Comparison of ENCODE assay signal across 10 mouse cellular contexts in genomic region chr7:46508590-46509318, GRCm38 (mm10).
DNase-seq lines count a peak whose midpoint lies in the region; ATAC-seq and TF ChIP-seq lines count a peak whose summit lies in the region.
"Had no signal": no experiment of that assay in that cellular context is flagged by ENCODE, and none has a peak within 500 bp of the region (broad histone marks: within the 10 kb centered on the region; RNA-seq: fewer than 3 reads in every experiment).

No protein-coding gene starts in this region.

- H3K27ac ChIP-seq in kidney, postnatal 0 days: no peak overlapping the region
- H3K27ac ChIP-seq in forebrain, embryonic 11.5 days (ENCODE audit: low read depth, low read length): no peak overlapping the region
- H3K27ac ChIP-seq in hindbrain, embryonic 16.5 days (ENCODE audit: low read depth, low read length): peak overlapping the region; percentile 81; the same call in 1 of the 2 replicates
- H3K27ac ChIP-seq in midbrain, postnatal 0 days (ENCODE audit: low read depth, low read length): peak overlapping the region; percentile 68

- no peaks in the 10 kb centered on the region for H3K27me3 ChIP-seq in kidney, postnatal 0 days (ENCODE audit: insufficient read depth, low read length)
- no peaks in the 10 kb centered on the region for H3K27me3 ChIP-seq in forebrain, embryonic 11.5 days (ENCODE audit: control insufficient read depth, insufficient read depth, low read length)
- H3K27me3 ChIP-seq in hindbrain, embryonic 16.5 days (replicated peaks; ENCODE audit: control insufficient read depth, insufficient read depth, low read length): no peaks in the 10 kb centered on the region
- H3K27me3 ChIP-seq in midbrain, postnatal 0 days (ENCODE audit: insufficient read depth, low read length): no peaks in the 10 kb centered on the region
- H3K27me3 ChIP-seq: CH12.LX had no signal

- 47% methylated on average over 12 of the region's 12 CpGs for WGBS in kidney, postnatal 0 days
- WGBS in forebrain, embryonic 11.5 days: 72% methylated on average over 12 of the region's 12 CpGs
- WGBS in hindbrain, embryonic 16.5 days: 23% methylated on average over 12 of the region's 12 CpGs
- 50% methylated on average over 12 of the region's 12 CpGs for WGBS in midbrain, postnatal 0 days

- no peak for ATAC-seq in kidney, postnatal 0 days (replicated peaks; ENCODE audit: low FRiP score, low read depth)
- peak; percentile 46 for ATAC-seq in forebrain, embryonic 11.5 days (replicated peaks; ENCODE audit: low FRiP score)
- peak; percentile 37 for ATAC-seq in hindbrain, embryonic 16.5 days
- peak; percentile 25; the same call in 1 of the 2 replicates for ATAC-seq in midbrain, postnatal 0 days (ENCODE audit: low FRiP score)
- ATAC-seq in monocyte, adult 5-6 weeks (replicated peaks; ENCODE audit: insufficient number of reproducible peaks, low FRiP score, low TSS enrichment, poor library complexity, severe bottlenecking): no peak

- no peak overlapping the region for H3K4me3 ChIP-seq in kidney, postnatal 0 days (replicated peaks; ENCODE audit: low read depth, low read length)
- no peak overlapping the region for H3K4me3 ChIP-seq in forebrain, embryonic 11.5 days (ENCODE audit: low read depth, low read length)
- no peak overlapping the region for H3K4me3 ChIP-seq in hindbrain, embryonic 16.5 days (ENCODE audit: low read length)
- H3K4me3 ChIP-seq in midbrain, postnatal 0 days (ENCODE audit: low read depth, low read length): no peak overlapping the region

- no peak overlapping the region for H3K9ac ChIP-seq in kidney, postnatal 0 days (ENCODE audit: low read depth, low read length)
- H3K9ac ChIP-seq in forebrain, embryonic 11.5 days (ENCODE audit: low read length): no peak overlapping the region
- no peak overlapping the region for H3K9ac ChIP-seq in hindbrain, embryonic 16.5 days (ENCODE audit: low read depth, low read length)
- no peak overlapping the region for H3K9ac ChIP-seq in midbrain, postnatal 0 days (replicated peaks; ENCODE audit: low read length, poor library complexity, severe bottlenecking)

- peak; percentile 28 for DNase-seq in kidney, postnatal 0 days (ENCODE audit: low spot score)
- DNase-seq in kidney, adult 18-20 months: no peak
- DNase-seq in forebrain, embryonic 11.5 days (ENCODE audit: low spot score): no peak
- peak; percentile 35 for DNase-seq in midbrain, postnatal 0 days (ENCODE audit: low spot score)
- no peak for DNase-seq in heart, adult 9 months (ENCODE audit: low spot score in 2 of 2)
- no peak for DNase-seq in right cerebral cortex, postnatal 4 days
- DNase-seq: thymus, adult 2 months had no signal

- H3K4me2 ChIP-seq in kidney, postnatal 0 days (ENCODE audit: low read length): no peak overlapping the region
- H3K4me2 ChIP-seq in forebrain, embryonic 11.5 days (ENCODE audit: low read depth, low read length, severe bottlenecking): no peak overlapping the region
- no peak overlapping the region for H3K4me2 ChIP-seq in hindbrain, embryonic 16.5 days (ENCODE audit: low read length)
- H3K4me2 ChIP-seq in midbrain, postnatal 0 days (ENCODE audit: low read depth, low read length, poor library complexity, severe bottlenecking): no peak overlapping the region; the same call in 1 of the 2 replicates

- H3K4me1 ChIP-seq in kidney, postnatal 0 days (replicated peaks; ENCODE audit: insufficient read depth, low read length): no peaks in the 10 kb centered on the region
- peaks cover 7% of the 10 kb centered on the region for H3K4me1 ChIP-seq in forebrain, embryonic 11.5 days (replicated peaks; ENCODE audit: control insufficient read depth, insufficient read depth, low read length)
- peaks cover 29% of the 10 kb centered on the region for H3K4me1 ChIP-seq in hindbrain, embryonic 16.5 days (ENCODE audit: control insufficient read depth, insufficient read depth, low read depth, low read length)
- peaks cover 3% of the 10 kb centered on the region for H3K4me1 ChIP-seq in midbrain, postnatal 0 days (ENCODE audit: insufficient read depth, low read length)

- H3K36me3 ChIP-seq in kidney, postnatal 0 days (ENCODE audit: insufficient read depth, low read length): no peaks in the 10 kb centered on the region
- no peaks in the 10 kb centered on the region for H3K36me3 ChIP-seq in forebrain, embryonic 11.5 days (ENCODE audit: control insufficient read depth, insufficient read depth, low read length)
- H3K36me3 ChIP-seq in hindbrain, embryonic 16.5 days (ENCODE audit: control insufficient read depth, insufficient read depth, low read length): no peaks in the 10 kb centered on the region
- H3K36me3 ChIP-seq in midbrain, postnatal 0 days (ENCODE audit: insufficient read depth, low read length): no peaks in the 10 kb centered on the region

- TF ChIP-seq CTCF in kidney, postnatal 0 days (IDR thresholded peaks at IDR 0.05; ENCODE audit: low read depth): no peak
- TF ChIP-seq CTCF in midbrain, postnatal 0 days (IDR thresholded peaks at IDR 0.05): no peak

- no peaks in the 10 kb centered on the region for H3K9me3 ChIP-seq in kidney, postnatal 0 days (replicated peaks; ENCODE audit: low read length)
- H3K9me3 ChIP-seq in forebrain, embryonic 11.5 days (ENCODE audit: control insufficient read depth, low read length): no peaks in the 10 kb centered on the region
- no peaks in the 10 kb centered on the region for H3K9me3 ChIP-seq in hindbrain, embryonic 16.5 days (ENCODE audit: control insufficient read depth, low read length)
- H3K9me3 ChIP-seq in midbrain, postnatal 0 days (ENCODE audit: low read length): no peaks in the 10 kb centered on the region

Comparison
In these comparisons a context has a peak if more than half of its experiments do, and no peak if none do; other contexts are left out.
1. DNase-seq: peak in kidney, postnatal 0 days (single experiment) and midbrain, postnatal 0 days (single experiment); none in kidney, adult 18-20 months (single experiment), forebrain, embryonic 11.5 days (single experiment), heart, adult 9 months (0 of 2) and right cerebral cortex, postnatal 4 days (single experiment).
2. ATAC-seq: peak in forebrain, embryonic 11.5 days (single experiment), hindbrain, embryonic 16.5 days (single experiment) and midbrain, postnatal 0 days (single experiment); none in kidney, postnatal 0 days (single experiment) and monocyte, adult 5-6 weeks (single experiment).
3. H3K27ac ChIP-seq: peak in hindbrain, embryonic 16.5 days (single experiment) and midbrain, postnatal 0 days (single experiment); none in kidney, postnatal 0 days (single experiment) and forebrain, embryonic 11.5 days (single experiment).